ENCODE assay signal across 21 mouse cellular contexts in genomic region chr15:90140966-90141365, GRCm38 (mm10).
"Had no signal": no experiment of that assay in that cellular context is flagged by ENCODE, and none has a peak within 500 bp of the region (broad histone marks: within the 10 kb centered on the region; RNA-seq: fewer than 3 reads in every experiment).

No protein-coding gene starts in this region.

- H3K4me2 ChIP-seq: intestine, embryonic 15.5 days; limb, embryonic 12.5 days; limb, embryonic 15.5 days; liver, embryonic 11.5 days; lung, embryonic 14.5 days; midbrain, embryonic 12.5 days had no signal

- H3K9me3 ChIP-seq: intestine, embryonic 15.5 days; limb, embryonic 12.5 days; limb, embryonic 15.5 days; midbrain, embryonic 12.5 days had no signal

- H3K9ac ChIP-seq: intestine, embryonic 15.5 days; limb, embryonic 12.5 days; limb, embryonic 15.5 days; liver, embryonic 14.5 days; liver, postnatal 0 days; lung, embryonic 14.5 days; midbrain, embryonic 12.5 days had no signal

- H3K4me3 ChIP-seq: intestine, embryonic 15.5 days; left cerebral cortex, adult 2 months; limb, embryonic 12.5 days; limb, embryonic 15.5 days; midbrain, embryonic 12.5 days had no signal

- H3K4me1 ChIP-seq: intestine, embryonic 15.5 days; limb, embryonic 12.5 days; limb, embryonic 15.5 days; midbrain, embryonic 12.5 days had no signal

- H3K27ac ChIP-seq: intestine, embryonic 15.5 days; left cerebral cortex, adult 2 months; limb, embryonic 12.5 days; limb, embryonic 15.5 days; liver, embryonic 14.5 days; macrophage; midbrain, embryonic 12.5 days; stomach, postnatal 0 days had no signal

- ATAC-seq: intestine, embryonic 15.5 days; liver, postnatal 0 days; lung, postnatal 0 days had no signal

- DNase-seq: kidney, adult 11 months; kidney, adult 9 months; kidney, postnatal 25 days; layer of hippocampus, postnatal 36 days; left cerebral cortex, postnatal 4 days; liver, postnatal 0 days; lung, embryonic 14.5 days; right cerebral cortex, postnatal 14 days; right cerebral cortex, postnatal 4 days; thymus, adult 2 months; thymus, postnatal 25 days had no signal

- H3K36me3 ChIP-seq: intestine, embryonic 15.5 days; limb, embryonic 12.5 days; limb, embryonic 15.5 days; midbrain, embryonic 12.5 days had no signal

- H3K27me3 ChIP-seq: intestine, embryonic 15.5 days; limb, embryonic 12.5 days; limb, embryonic 15.5 days; midbrain, embryonic 12.5 days had no signal
